Mouse (Mus musculus): ENCODE measurements around the gene Sept1. TPM values are rescaled to one million over a fixed set of nuclear protein-coding genes. Genes with fewer than 3 reads are reported as not detected.
"Not testable (repeated sequence)": the region's sequence is repeated elsewhere in the genome, so short reads cannot be mapped to it uniquely, and the experiment has no call there.

The Sept1 gene
- total and polyA plus RNA-seq, 3 experiments = 7.1 to 11.4 (median 10.9) TPM

- DNase-seq = no peak
These were observed 38.8 kb downstream of the Sept1 start for GRCm38 (mm10) chr7:127194011-127194632.

- DNase-seq = no peak
These were observed 39.9 kb downstream of the Sept1 start for GRCm38 (mm10) chr7:127192989-127193388.

- no peak for DNase-seq
These were observed 42.3 kb downstream of the Sept1 start for GRCm38 (mm10) chr7:127190672-127191071.

GRCm38 (mm10) chr7:127188305-127189276 lies 44.3 kb downstream of the Sept1 start:
- no peak for DNase-seq

GRCm38 (mm10) chr7:127187351-127187750 lies 45.6 kb downstream of the Sept1 start:
- no peak for DNase-seq

GRCm38 (mm10) chr7:127185601-127186000 lies 47.3 kb downstream of the Sept1 start:
- no peak for DNase-seq

GRCm38 (mm10) chr7:127184720-127185119 lies 48.2 kb downstream of the Sept1 start:
- no peak for DNase-seq

GRCm38 (mm10) chr7:127183828-127184227 lies 49.1 kb downstream of the Sept1 start:
- DNase-seq = no peak

GRCm38 (mm10) chr7:127183345-127183744 lies 49.6 kb downstream of the Sept1 start:
- DNase-seq = no peak

- not testable (repeated sequence) for DNase-seq
These were observed 51.2 kb downstream of the Sept1 start for GRCm38 (mm10) chr7:127181724-127182123.

- no peak for DNase-seq
These were observed 52.1 kb downstream of the Sept1 start for GRCm38 (mm10) chr7:127180783-127181182.

- no peak for DNase-seq
These were observed 56.0 kb downstream of the Sept1 start for GRCm38 (mm10) chr7:127176937-127177336.

GRCm38 (mm10) chr7:127166501-127166900 lies 66.4 kb downstream of the Sept1 start:
- DNase-seq = no peak

GRCm38 (mm10) chr7:127165607-127166493 lies 67.1 kb downstream of the Sept1 start:
- DNase-seq = no peak

Other genes starting within 250 kb of the Sept1 start
- 100 to 1,000 TPM; 115 to 145 TPM for gene Mvp, start 218.5 kb downstream of the Sept1 start, total RNA-seq (2021)
- gene Mvp, start 218.5 kb downstream of the Sept1 start, polyA plus RNA-seq (2012; rRNA removed) = 95.3 and 172 TPM in 2 replicates
- 1 to 10 TPM in 1 of 2 experiments, not detected in 1; 1.3 TPM for gene Pagr1b, start 216.6 kb downstream of the Sept1 start, total RNA-seq (2021)
- 1.7 and 2.0 TPM in 2 replicates for gene Pagr1b, start 216.6 kb downstream of the Sept1 start, polyA plus RNA-seq (2012; rRNA removed)
- gene Pagr1a, start 215.8 kb downstream of the Sept1 start, total RNA-seq (2021) = 10 to 100 TPM; 16.4 to 20.3 TPM
- gene Pagr1a, start 215.8 kb downstream of the Sept1 start, polyA plus RNA-seq (2012; rRNA removed) = 0.66 and 13.1 TPM in 2 replicates
- gene Gm42742, start 212.0 kb downstream of the Sept1 start, total RNA-seq (2021) = 10 to 100 TPM; 19.9 to 29.2 TPM
- gene Gm42742, start 212.0 kb downstream of the Sept1 start, polyA plus RNA-seq (2012; rRNA removed) = 13.7 and 28.4 TPM in 2 replicates
- gene Prrt2, start 211.9 kb downstream of the Sept1 start, total RNA-seq (2021) = 1 to 10 TPM; 1.7 to 2.0 TPM
- gene Prrt2, start 211.9 kb downstream of the Sept1 start, polyA plus RNA-seq (2012; rRNA removed) = 8.5 and 9.5 TPM in 2 replicates
- 100 to 1,000 TPM in 1 of 2 experiments, 10 to 100 TPM in 1; 98.7 to 114 TPM for gene Maz, start 206.1 kb downstream of the Sept1 start, total RNA-seq (2021)
- gene Maz, start 206.1 kb downstream of the Sept1 start, polyA plus RNA-seq (2012; rRNA removed) = 833 and 840 TPM in 2 replicates
- gene Kif22, start 190.7 kb downstream of the Sept1 start, total RNA-seq (2021) = 1 to 10 TPM; 2.1 to 2.5 TPM
- 0.64 and 0.89 TPM in 2 replicates for gene Kif22, start 190.7 kb downstream of the Sept1 start, polyA plus RNA-seq (2012; rRNA removed)
- not detected for gene Zg16, start 145.8 kb downstream of the Sept1 start, total RNA-seq (2021)
- 0.18 and 0.49 TPM in 2 replicates for gene Zg16, start 145.8 kb downstream of the Sept1 start, polyA plus RNA-seq (2012; rRNA removed)
- 1 to 10 TPM; 1.6 to 1.9 TPM for gene AI467606, start 141.8 kb downstream of the Sept1 start, total RNA-seq (2021)
- 7.6 TPM in 2 replicates for gene AI467606, start 141.8 kb downstream of the Sept1 start, polyA plus RNA-seq (2012; rRNA removed)
- under 1 TPM; 0.49 to 0.52 TPM for gene Qprt, start 110.9 kb downstream of the Sept1 start, total RNA-seq (2021)
- 0.77 and 1.0 TPM in 2 replicates for gene Qprt, start 110.9 kb downstream of the Sept1 start, polyA plus RNA-seq (2012; rRNA removed)
- 1 to 10 TPM in 1 of 2 experiments, under 1 TPM in 1; 0.58 to 1.0 TPM for gene Spn, start 95.3 kb downstream of the Sept1 start, total RNA-seq (2021)
- 1.0 and 2.0 TPM in 2 replicates for gene Spn, start 95.3 kb downstream of the Sept1 start, polyA plus RNA-seq (2012; rRNA removed)
- 10 to 100 TPM; 37.6 to 67.6 TPM for gene Cd2bp2, start 37.1 kb downstream of the Sept1 start, total RNA-seq (2021)
- 12.7 and 13.8 TPM in 2 replicates for gene Cd2bp2, start 37.1 kb downstream of the Sept1 start, polyA plus RNA-seq (2012; rRNA removed)
- gene Tbc1d10b, start 24.7 kb downstream of the Sept1 start, total RNA-seq (2021) = 10 to 100 TPM; 36.0 to 43.6 TPM
- 31.5 and 35.1 TPM in 2 replicates for gene Tbc1d10b, start 24.7 kb downstream of the Sept1 start, polyA plus RNA-seq (2012; rRNA removed)
- 1 to 10 TPM; 2.2 to 2.3 TPM for gene Mylpf, start 24.2 kb downstream of the Sept1 start, total RNA-seq (2021)
- not detected in 2 replicates for gene Mylpf, start 24.2 kb downstream of the Sept1 start, polyA plus RNA-seq (2012; rRNA removed)
- 10 to 100 TPM; 11.7 to 12.7 TPM for gene Zfp553, start 69 bp downstream of the Sept1 start, total RNA-seq (2021)
- 18.3 and 20.5 TPM in 2 replicates for gene Zfp553, start 69 bp downstream of the Sept1 start, polyA plus RNA-seq (2012; rRNA removed)
- gene Zfp771, start 11.1 kb upstream of the Sept1 start, total RNA-seq (2021) = 10 to 100 TPM; 27.1 to 32.4 TPM
- gene Zfp771, start 11.1 kb upstream of the Sept1 start, polyA plus RNA-seq (2012; rRNA removed) = 295 and 338 TPM in 2 replicates
- gene Dctpp1, start 27.6 kb upstream of the Sept1 start, total RNA-seq (2021) = 10 to 100 TPM; 34.7 to 37.6 TPM
- gene Dctpp1, start 27.6 kb upstream of the Sept1 start, polyA plus RNA-seq (2012; rRNA removed) = 45.1 and 57.1 TPM in 2 replicates
- gene Sephs2, start 40.9 kb upstream of the Sept1 start, total RNA-seq (2021) = 100 to 1,000 TPM in 1 of 2 experiments, 10 to 100 TPM in 1; 90.0 to 118 TPM
- gene Sephs2, start 40.9 kb upstream of the Sept1 start, polyA plus RNA-seq (2012; rRNA removed) = 41.8 and 46.5 TPM in 2 replicates
- 1 to 10 TPM; 1.7 to 2.4 TPM for gene Itgal, start 63.1 kb upstream of the Sept1 start, total RNA-seq (2021)
- 1.6 and 1.7 TPM in 2 replicates for gene Itgal, start 63.1 kb upstream of the Sept1 start, polyA plus RNA-seq (2012; rRNA removed)
- 10 to 100 TPM; 30.5 to 32.3 TPM for gene Zfp768, start 112.5 kb upstream of the Sept1 start, total RNA-seq (2021)
- 52.5 and 54.2 TPM in 2 replicates for gene Zfp768, start 112.5 kb upstream of the Sept1 start, polyA plus RNA-seq (2012; rRNA removed)
- gene Zfp747, start 142.9 kb upstream of the Sept1 start, total RNA-seq (2021) = 10 to 100 TPM in 1 of 2 experiments, 1 to 10 TPM in 1; 8.0 to 11.2 TPM
- gene Zfp747, start 142.9 kb upstream of the Sept1 start, polyA plus RNA-seq (2012; rRNA removed) = 4.4 and 6.7 TPM in 2 replicates
- gene 9130019O22Rik, start 154.0 kb upstream of the Sept1 start, total RNA-seq (2021) = 1 to 10 TPM; 4.4 to 6.3 TPM
- gene 9130019O22Rik, start 154.0 kb upstream of the Sept1 start, polyA plus RNA-seq (2012; rRNA removed) = 2.5 and 3.3 TPM in 2 replicates
- 10 to 100 TPM in 1 of 2 experiments, 1 to 10 TPM in 1; 7.1 to 10.3 TPM for gene E430018J23Rik, start 160.5 kb upstream of the Sept1 start, total RNA-seq (2021)
- 8.9 and 10.0 TPM in 2 replicates for gene E430018J23Rik, start 160.5 kb upstream of the Sept1 start, polyA plus RNA-seq (2012; rRNA removed)
- gene Zfp764, start 173.7 kb upstream of the Sept1 start, total RNA-seq (2021) = 1 to 10 TPM; 5.0 to 8.1 TPM
- 4.1 and 4.5 TPM in 2 replicates for gene Zfp764, start 173.7 kb upstream of the Sept1 start, polyA plus RNA-seq (2012; rRNA removed)
- 10 to 100 TPM; 13.3 to 15.3 TPM for gene Zfp688, start 188.9 kb upstream of the Sept1 start, total RNA-seq (2021)
- gene Zfp688, start 188.9 kb upstream of the Sept1 start, polyA plus RNA-seq (2012; rRNA removed) = 30.2 and 33.8 TPM in 2 replicates
- gene Zfp689, start 216.0 kb upstream of the Sept1 start, total RNA-seq (2021) = 1 to 10 TPM; 3.9 to 4.6 TPM
- 7.0 and 7.1 TPM in 2 replicates for gene Zfp689, start 216.0 kb upstream of the Sept1 start, polyA plus RNA-seq (2012; rRNA removed)
- gene Prr14, start 226.5 kb upstream of the Sept1 start, total RNA-seq (2021) = 10 to 100 TPM; 49.0 to 56.8 TPM
- 73.2 and 87.0 TPM in 2 replicates for gene Prr14, start 226.5 kb upstream of the Sept1 start, polyA plus RNA-seq (2012; rRNA removed)
- gene Fbrs, start 246.1 kb upstream of the Sept1 start, total RNA-seq (2021) = 10 to 100 TPM; 54.8 to 90.7 TPM
- gene Fbrs, start 246.1 kb upstream of the Sept1 start, polyA plus RNA-seq (2012; rRNA removed) = 46.0 and 57.8 TPM in 2 replicates